In genomic region chr2:25468962-25469915, GRCm38 (mm10) we compare ENCODE assay signal across 10 mouse cellular contexts. TPM values are rescaled to one million over a fixed set of nuclear protein-coding genes. Genes with fewer than 3 reads are reported as not detected.
DNase-seq lines count a peak whose midpoint lies in the region; ATAC-seq and TF ChIP-seq lines count a peak whose summit lies in the region.
"Had no signal": no experiment of that assay in that cellular context is flagged by ENCODE, and none has a peak within 500 bp of the region (broad histone marks: within the 10 kb centered on the region; RNA-seq: fewer than 3 reads in every experiment).

No protein-coding gene starts in this region.

- no peak for DNase-seq in forebrain, embryonic 11.5 days (ENCODE audit: low spot score)
- peak; percentile 68 for DNase-seq in MN1 (ENCODE audit: low spot score)
- DNase-seq in kidney, postnatal 0 days (ENCODE audit: low spot score) = no peak
- no peak for DNase-seq in ovary, adult 18-20 months (ENCODE audit: low spot score)
- no peak for DNase-seq in thymus, postnatal 25 days

- H3K36me3 ChIP-seq in forebrain, embryonic 12.5 days (replicated peaks) = no peaks in the 10 kb centered on the region
- no peaks in the 10 kb centered on the region for H3K36me3 ChIP-seq in forebrain, embryonic 11.5 days (ENCODE audit: control insufficient read depth, insufficient read depth, low read length)
- no peaks in the 10 kb centered on the region for H3K36me3 ChIP-seq in forebrain, embryonic 15.5 days
- H3K36me3 ChIP-seq in kidney, postnatal 0 days (ENCODE audit: insufficient read depth, low read length) = no peaks in the 10 kb centered on the region

- H3K27ac ChIP-seq in forebrain, embryonic 12.5 days = peak overlapping the region; percentile 9; the same call in 1 of the 2 replicates
- no peak overlapping the region for H3K27ac ChIP-seq in forebrain, embryonic 11.5 days (ENCODE audit: low read depth, low read length)
- peak overlapping the region; percentile 54 for H3K27ac ChIP-seq in forebrain, embryonic 15.5 days (replicated peaks)
- H3K27ac ChIP-seq in kidney, postnatal 0 days = no peak overlapping the region
- H3K27ac ChIP-seq in olfactory bulb, adult 2 months (ENCODE audit: insufficient read depth, low read depth, low read length) = peak overlapping the region; percentile 72

- H3K9ac ChIP-seq in forebrain, embryonic 12.5 days = no peak overlapping the region
- H3K9ac ChIP-seq in forebrain, embryonic 11.5 days (ENCODE audit: low read length) = no peak overlapping the region
- H3K9ac ChIP-seq in forebrain, embryonic 15.5 days (replicated peaks) = no peak overlapping the region
- H3K9ac ChIP-seq in kidney, postnatal 0 days (ENCODE audit: low read depth, low read length) = no peak overlapping the region

- H3K9me3 ChIP-seq in forebrain, embryonic 12.5 days = no peaks in the 10 kb centered on the region
- H3K9me3 ChIP-seq in forebrain, embryonic 11.5 days (ENCODE audit: control insufficient read depth, low read length) = no peaks in the 10 kb centered on the region
- H3K9me3 ChIP-seq in forebrain, embryonic 15.5 days = no peaks in the 10 kb centered on the region
- H3K9me3 ChIP-seq in kidney, postnatal 0 days (replicated peaks; ENCODE audit: low read length) = no peaks in the 10 kb centered on the region

- TF ChIP-seq POLR2A in olfactory bulb, adult 2 months (IDR thresholded peaks at IDR 0.05; ENCODE audit: insufficient read depth, low read depth, low read length) = 0 out of 2 replicates have a peak, but pooled peaks have one; percentile 21

- H3K27me3 ChIP-seq in forebrain, embryonic 12.5 days = no peaks in the 10 kb centered on the region
- H3K27me3 ChIP-seq in forebrain, embryonic 11.5 days (ENCODE audit: control insufficient read depth, insufficient read depth, low read length) = no peaks in the 10 kb centered on the region
- no peaks in the 10 kb centered on the region for H3K27me3 ChIP-seq in forebrain, embryonic 15.5 days
- no peaks in the 10 kb centered on the region for H3K27me3 ChIP-seq in kidney, postnatal 0 days (ENCODE audit: insufficient read depth, low read length)

- H3K4me2 ChIP-seq in forebrain, embryonic 12.5 days = no peak overlapping the region
- H3K4me2 ChIP-seq in forebrain, embryonic 11.5 days (ENCODE audit: low read depth, low read length, severe bottlenecking) = no peak overlapping the region
- no peak overlapping the region for H3K4me2 ChIP-seq in forebrain, embryonic 15.5 days (replicated peaks)
- H3K4me2 ChIP-seq in kidney, postnatal 0 days (ENCODE audit: low read length) = no peak overlapping the region

- WGBS in forebrain, embryonic 12.5 days = 81% methylated on average over 10 of the region's 10 CpGs
- WGBS in forebrain, embryonic 11.5 days = 82% methylated on average over 10 of the region's 10 CpGs
- WGBS in forebrain, embryonic 15.5 days = 73% methylated on average over 10 of the region's 10 CpGs
- whole genome bisulfite sequencing in kidney, postnatal 0 days = 75% methylated on average over 10 of the region's 10 CpGs
- WGBS in olfactory bulb, adult 2 months = 70% methylated on average over 10 of the region's 10 CpGs

- H3K4me1 ChIP-seq in forebrain, embryonic 12.5 days = peaks cover 22% of the 10 kb centered on the region
- no peaks in the 10 kb centered on the region for H3K4me1 ChIP-seq in forebrain, embryonic 11.5 days (replicated peaks; ENCODE audit: control insufficient read depth, insufficient read depth, low read length)
- peaks cover 16% of the 10 kb centered on the region for H3K4me1 ChIP-seq in forebrain, embryonic 15.5 days
- H3K4me1 ChIP-seq in kidney, postnatal 0 days (replicated peaks; ENCODE audit: insufficient read depth, low read length) = no peaks in the 10 kb centered on the region
- peaks cover 22% of the 10 kb centered on the region for H3K4me1 ChIP-seq in olfactory bulb, adult 2 months (ENCODE audit: control insufficient read depth, insufficient read depth, low read length)

- ATAC-seq in forebrain, embryonic 12.5 days (ENCODE audit: low FRiP score) = peak; percentile 39; the same call in 1 of the 2 replicates
- no peak for ATAC-seq in forebrain, embryonic 11.5 days (replicated peaks; ENCODE audit: low FRiP score)
- ATAC-seq in forebrain, embryonic 15.5 days (replicated peaks) = peak; percentile 78
- 0 out of 2 replicates have a peak, but pooled peaks have one; percentile 27 for ATAC-seq in kidney, postnatal 0 days (replicated peaks; ENCODE audit: low FRiP score, low read depth)

- no peak for TF ChIP-seq CTCF in kidney, postnatal 0 days (IDR thresholded peaks at IDR 0.05; ENCODE audit: low read depth)
- no peak for TF ChIP-seq CTCF in olfactory bulb, adult 2 months (IDR thresholded peaks at IDR 0.05; ENCODE audit: insufficient read depth, low read depth, low read length)

- no peak overlapping the region for H3K4me3 ChIP-seq in forebrain, embryonic 12.5 days (replicated peaks)
- H3K4me3 ChIP-seq in forebrain, embryonic 11.5 days (ENCODE audit: low read depth, low read length) = no peak overlapping the region
- H3K4me3 ChIP-seq in forebrain, embryonic 15.5 days = no peak overlapping the region
- H3K4me3 ChIP-seq in kidney, postnatal 0 days (replicated peaks; ENCODE audit: low read depth, low read length) = no peak overlapping the region
- H3K4me3 ChIP-seq in olfactory bulb, adult 2 months (ENCODE audit: insufficient read depth, low read depth, low read length) = peak overlapping the region; percentile 8

RNA-seq across cellular contexts. Expression of gene Ptgds, which starts 0.6 kb away (rescaled TPM):
- 0.69 and 1.3 TPM in 2 replicates for polyA plus RNA-seq in forebrain, embryonic 12.5 days (2016; fragmentation: Nextera tagmentation; extraction: Ambion mirVana)
- 0.69 and 0.73 TPM in 2 replicates for polyA plus RNA-seq in forebrain, embryonic 11.5 days (2014; fragmentation: Nextera tagmentation; extraction: Ambion mirVana)
- 112 and 123 TPM in 2 replicates for polyA plus RNA-seq in forebrain, embryonic 15.5 days (2015; fragmentation: Nextera tagmentation; extraction: Ambion mirVana)
- polyA plus RNA-seq in kidney, postnatal 0 days (2015; fragmentation: Nextera tagmentation; extraction: Ambion mirVana) = 11.5 and 13.1 TPM in 2 replicates
- polyA plus RNA-seq in olfactory bulb, adult 2 months (2012; ENCODE audit: insufficient read depth, insufficient read length, low replicate concordance, missing spikeins) = 758 and 1,988 TPM in 2 replicates
- polyA plus RNA-seq: C2C12; limb, embryonic 11.5 days had no signal

RNA-seq across cellular contexts. Expression of gene Paxx, which starts 8.3 kb away (rescaled TPM):
- 34.5 and 39.1 TPM in 2 replicates for polyA plus RNA-seq in forebrain, embryonic 12.5 days (2016; fragmentation: Nextera tagmentation; extraction: Ambion mirVana)
- 22.9 and 24.2 TPM in 2 replicates for polyA plus RNA-seq in forebrain, embryonic 11.5 days (2014; fragmentation: Nextera tagmentation; extraction: Ambion mirVana)
- polyA plus RNA-seq in forebrain, embryonic 15.5 days (2015; fragmentation: Nextera tagmentation; extraction: Ambion mirVana) = 100 and 101 TPM in 2 replicates
- 42.0 and 45.0 TPM in 2 replicates for polyA plus RNA-seq in kidney, postnatal 0 days (2015; fragmentation: Nextera tagmentation; extraction: Ambion mirVana)
- polyA plus RNA-seq in olfactory bulb, adult 2 months (2012; ENCODE audit: insufficient read depth, insufficient read length, low replicate concordance, missing spikeins) = not detected in 2 replicates

RNA-seq across cellular contexts. Expression of gene Clic3, which starts 12.6 kb away (rescaled TPM):
- polyA plus RNA-seq in forebrain, embryonic 12.5 days (2016; fragmentation: Nextera tagmentation; extraction: Ambion mirVana) = 1.1 and 2.0 TPM in 2 replicates
- polyA plus RNA-seq in forebrain, embryonic 11.5 days (2014; fragmentation: Nextera tagmentation; extraction: Ambion mirVana) = 0.61 and 0.77 TPM in 2 replicates
- 3.3 and 3.4 TPM in 2 replicates for polyA plus RNA-seq in forebrain, embryonic 15.5 days (2015; fragmentation: Nextera tagmentation; extraction: Ambion mirVana)
- polyA plus RNA-seq in kidney, postnatal 0 days (2015; fragmentation: Nextera tagmentation; extraction: Ambion mirVana) = 7.7 and 10.3 TPM in 2 replicates
- polyA plus RNA-seq in olfactory bulb, adult 2 months (2012; ENCODE audit: insufficient read depth, insufficient read length, low replicate concordance, missing spikeins) = not detected in 2 replicates
- polyA plus RNA-seq: limb, embryonic 11.5 days had no signal

RNA-seq across cellular contexts. Expression of gene Lcn12, which starts 24.5 kb away (rescaled TPM):
- not detected in 2 replicates for polyA plus RNA-seq in forebrain, embryonic 12.5 days (2016; fragmentation: Nextera tagmentation; extraction: Ambion mirVana)
- not detected in 2 replicates for polyA plus RNA-seq in forebrain, embryonic 11.5 days (2014; fragmentation: Nextera tagmentation; extraction: Ambion mirVana)
- not detected in 2 replicates for polyA plus RNA-seq in forebrain, embryonic 15.5 days (2015; fragmentation: Nextera tagmentation; extraction: Ambion mirVana)
- not detected in 2 replicates for polyA plus RNA-seq in kidney, postnatal 0 days (2015; fragmentation: Nextera tagmentation; extraction: Ambion mirVana)
- not detected in 2 replicates for polyA plus RNA-seq in olfactory bulb, adult 2 months (2012; ENCODE audit: insufficient read depth, insufficient read length, low replicate concordance, missing spikeins)
- polyA plus RNA-seq: C2C12; limb, embryonic 11.5 days had no signal

RNA-seq across cellular contexts. Expression of gene Fbxw5, which starts 31.3 kb away (rescaled TPM):
- 102 and 110 TPM in 2 replicates for polyA plus RNA-seq in forebrain, embryonic 12.5 days (2016; fragmentation: Nextera tagmentation; extraction: Ambion mirVana)
- polyA plus RNA-seq in forebrain, embryonic 11.5 days (2014; fragmentation: Nextera tagmentation; extraction: Ambion mirVana) = 96.1 and 102 TPM in 2 replicates
- 128 and 130 TPM in 2 replicates for polyA plus RNA-seq in forebrain, embryonic 15.5 days (2015; fragmentation: Nextera tagmentation; extraction: Ambion mirVana)
- 65.7 and 71.1 TPM in 2 replicates for polyA plus RNA-seq in kidney, postnatal 0 days (2015; fragmentation: Nextera tagmentation; extraction: Ambion mirVana)
- 706 TPM in 1 of 2 replicates, not detected in the other for polyA plus RNA-seq in olfactory bulb, adult 2 months (2012; ENCODE audit: insufficient read depth, insufficient read length, low replicate concordance, missing spikeins)

Comparison
In these comparisons a context has a peak if more than half of its experiments do, and no peak if none do; other contexts are left out.
1. H3K27ac ChIP-seq: peak in forebrain, embryonic 12.5 days (single experiment), forebrain, embryonic 15.5 days (single experiment) and olfactory bulb, adult 2 months (single experiment); none in forebrain, embryonic 11.5 days (single experiment) and kidney, postnatal 0 days (single experiment).
2. RNA of gene Paxx, which starts 8.3 kb away (polyA plus RNA-seq): 100 to 101 TPM in forebrain, embryonic 15.5 days, 42.0 to 45.0 TPM in kidney, postnatal 0 days, 34.5 to 39.1 TPM in forebrain, embryonic 12.5 days and 22.9 to 24.2 TPM in forebrain, embryonic 11.5 days; not detected in olfactory bulb, adult 2 months; every median in the first group is over 10 times any median in the second.